Mouse (Mus musculus) thymus, postnatal 4 days (tissue): ENCODE results near the gene Sorl1.

ENCODE experiments used
- DNase-seq: peaks from one replicate; pipeline ENCODE4 v3.0.0; 2021

The Sorl1 gene

DNA sequence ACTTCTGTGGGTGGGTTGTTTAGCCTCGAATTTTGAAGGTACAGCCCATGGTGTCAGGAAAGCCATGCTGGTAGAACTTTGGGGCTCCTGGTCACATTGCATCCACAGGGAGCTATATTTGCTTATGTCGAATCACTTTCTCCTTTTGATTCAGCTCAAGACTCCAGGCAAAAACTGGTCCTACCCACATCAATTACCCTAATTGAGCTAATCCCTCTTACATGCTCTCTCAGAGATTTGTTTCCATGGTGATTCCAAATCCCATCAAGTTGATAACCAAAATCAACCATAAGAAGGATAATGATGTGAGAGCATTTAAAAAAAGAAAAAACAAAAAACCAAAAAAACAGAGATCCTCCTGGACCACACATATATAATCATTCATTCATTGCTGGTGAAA lies 75.6 kb downstream of the Sorl1 start:
- no peak for DNase-seq

DNA sequence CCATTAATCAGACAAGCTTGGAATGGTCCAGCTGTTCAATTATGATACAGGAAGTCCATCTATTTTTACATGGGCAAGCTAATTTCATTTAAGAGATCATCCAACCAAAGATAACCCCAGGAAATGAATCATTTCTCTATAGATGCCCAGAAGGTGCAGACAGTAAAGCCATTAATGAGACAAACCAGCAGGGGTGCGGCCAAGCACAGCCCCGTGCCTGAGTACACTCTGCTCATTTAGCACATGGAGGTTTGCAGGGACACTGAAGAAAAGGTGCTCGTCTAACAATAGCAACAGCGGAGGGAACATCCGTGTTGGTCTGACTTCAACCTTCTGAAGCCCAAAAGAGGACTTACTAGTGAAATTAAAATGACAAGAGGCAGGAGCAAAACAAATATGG lies 76.3 kb downstream of the Sorl1 start:
- DNase-seq = no peak

DNA sequence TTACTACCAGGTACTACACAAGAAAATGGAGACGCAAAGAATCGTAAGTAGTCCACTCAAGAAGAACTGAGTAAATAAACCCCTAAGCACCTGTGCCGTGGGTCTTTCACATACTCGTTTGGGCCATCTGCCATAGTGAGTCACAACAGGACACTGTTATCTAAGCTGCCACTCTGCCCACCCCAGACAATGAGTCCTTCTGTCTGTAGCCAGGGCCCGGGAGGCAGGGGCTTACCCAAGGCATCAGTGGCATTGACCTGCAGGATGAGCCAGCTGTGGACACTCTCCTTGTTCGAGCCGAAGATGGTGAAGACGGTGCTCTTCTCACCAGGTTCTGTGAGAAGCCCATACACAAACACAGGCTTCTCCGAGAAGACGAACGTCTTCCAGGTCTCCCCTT lies 77.8 kb downstream of the Sorl1 start:
- DNase-seq = no peak

DNA sequence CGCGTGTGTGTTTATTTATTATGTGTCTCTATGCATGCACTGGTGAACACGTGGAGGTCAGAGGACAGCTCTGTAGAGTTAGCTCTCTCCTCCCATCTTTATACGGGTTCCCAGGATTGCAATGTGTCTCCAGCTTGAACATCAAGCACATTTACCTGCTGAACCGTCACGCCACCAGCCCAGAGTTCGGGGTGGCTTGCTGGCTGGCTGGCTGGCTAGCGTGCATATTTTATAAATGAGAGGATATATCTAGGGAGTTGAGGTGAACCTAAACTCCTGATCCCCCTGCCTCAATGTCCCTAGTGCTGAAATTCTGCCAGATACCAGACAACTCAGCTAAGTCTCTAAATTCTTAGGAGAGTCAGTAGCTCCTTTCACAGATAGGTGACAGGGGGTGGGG lies 79.4 kb downstream of the Sorl1 start:
- no peak for DNase-seq

DNA sequence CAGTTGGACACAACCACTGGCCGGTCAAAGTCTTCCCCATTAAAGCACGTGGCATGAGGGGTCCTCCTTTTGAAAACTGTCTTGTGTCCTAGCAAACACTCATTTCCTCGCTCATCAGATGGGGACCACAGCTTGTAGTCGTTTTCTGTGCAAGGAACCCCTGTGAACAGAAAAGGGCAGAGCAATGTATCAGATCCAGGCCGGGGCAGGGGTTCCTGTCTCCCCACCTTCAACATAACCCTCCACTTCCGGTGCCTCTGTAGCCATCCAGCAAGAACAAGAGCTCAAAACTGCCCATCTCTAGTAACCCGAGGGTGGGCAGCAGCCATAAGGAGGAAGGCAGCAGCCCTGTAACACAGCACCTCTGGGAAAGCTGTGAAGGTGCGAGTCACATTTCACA lies 80.2 kb downstream of the Sorl1 start:
- no peak for DNase-seq

DNA sequence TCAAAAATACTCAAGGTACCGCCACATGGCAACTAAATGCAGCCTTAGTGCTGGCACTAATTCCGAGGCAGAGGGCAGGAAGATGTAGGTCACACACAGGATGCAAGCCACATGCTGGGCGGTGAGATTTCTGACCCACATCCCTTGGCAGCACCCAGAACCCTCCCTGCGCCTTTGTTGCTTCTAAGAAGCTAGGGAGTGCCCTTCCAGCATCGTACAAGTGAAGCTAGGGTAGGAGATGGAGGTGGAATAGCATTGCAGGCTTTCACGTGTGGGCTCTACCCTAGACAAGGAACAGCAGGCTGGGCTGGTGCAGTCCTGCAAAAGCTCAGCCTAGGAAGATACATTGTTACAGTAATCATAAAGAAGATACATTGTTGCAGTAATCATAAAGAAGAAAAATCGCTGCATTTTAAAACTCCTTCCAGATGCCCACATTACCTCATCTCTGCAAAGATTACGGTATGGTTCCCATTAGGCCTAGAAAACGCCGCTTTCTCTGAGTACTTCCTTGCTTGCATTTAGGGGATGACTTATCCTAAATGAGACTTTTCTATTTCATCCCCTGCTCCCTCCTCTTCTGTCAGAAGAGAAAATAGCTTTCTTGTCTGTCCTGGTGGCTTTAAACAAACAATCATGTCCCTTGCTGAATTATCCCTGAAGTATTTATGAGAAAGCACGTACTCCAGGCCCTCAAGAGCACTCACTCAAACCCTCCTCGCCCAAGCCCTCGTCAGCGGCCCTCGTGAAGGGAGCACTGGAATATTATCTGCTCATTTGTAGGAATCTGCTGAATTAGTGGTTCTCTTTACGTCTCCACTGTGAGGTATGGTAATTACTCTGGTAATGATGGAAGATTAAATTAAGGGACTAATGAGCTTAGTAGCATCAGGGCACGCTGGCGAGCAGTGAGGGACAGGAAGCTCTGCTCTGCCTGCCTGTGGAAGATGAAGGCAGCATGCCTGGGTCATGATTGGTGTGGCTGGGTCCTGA lies 84.8 kb downstream of the Sorl1 start:
- DNase-seq = peak; percentile 28

DNA sequence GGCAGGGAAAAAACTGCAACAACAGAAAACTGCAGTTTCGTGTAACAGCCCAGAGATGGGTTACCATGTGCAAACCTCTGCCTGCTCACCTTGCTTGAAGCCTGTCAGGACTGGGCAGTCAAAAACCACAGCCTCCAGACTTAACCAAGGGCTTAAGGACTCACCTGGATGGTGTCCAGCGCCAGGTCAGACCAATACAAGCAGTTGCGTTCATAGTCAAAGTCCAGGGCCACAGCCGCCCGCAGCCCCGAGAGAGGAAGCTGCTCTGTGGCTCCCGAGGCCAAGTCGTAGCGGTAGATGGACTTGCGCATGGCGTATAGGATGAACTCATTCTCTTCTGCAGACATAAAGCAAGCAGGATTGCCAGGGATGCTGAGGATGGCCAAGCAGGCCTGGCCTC lies 87.2 kb downstream of the Sorl1 start:
- no peak for DNase-seq

DNA sequence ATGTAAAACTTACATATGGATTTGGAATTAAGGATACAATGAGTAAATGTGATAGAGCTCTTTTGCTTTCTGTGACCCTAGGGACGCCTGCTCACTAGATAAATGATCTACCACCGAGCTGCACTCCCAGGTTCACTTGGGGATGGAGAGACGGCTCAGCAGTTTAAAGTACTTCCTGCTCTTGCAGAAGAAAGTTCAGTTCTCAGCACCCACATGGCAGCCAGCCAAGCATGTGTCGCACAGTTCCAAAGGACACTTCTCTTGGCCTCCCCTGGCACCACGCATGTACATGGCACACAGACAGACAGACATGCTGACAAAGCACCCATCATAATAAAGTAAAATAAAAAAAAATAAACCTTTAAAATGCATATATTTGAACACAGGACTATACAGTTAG lies 88.1 kb downstream of the Sorl1 start:
- DNase-seq = peak; percentile 49

DNA sequence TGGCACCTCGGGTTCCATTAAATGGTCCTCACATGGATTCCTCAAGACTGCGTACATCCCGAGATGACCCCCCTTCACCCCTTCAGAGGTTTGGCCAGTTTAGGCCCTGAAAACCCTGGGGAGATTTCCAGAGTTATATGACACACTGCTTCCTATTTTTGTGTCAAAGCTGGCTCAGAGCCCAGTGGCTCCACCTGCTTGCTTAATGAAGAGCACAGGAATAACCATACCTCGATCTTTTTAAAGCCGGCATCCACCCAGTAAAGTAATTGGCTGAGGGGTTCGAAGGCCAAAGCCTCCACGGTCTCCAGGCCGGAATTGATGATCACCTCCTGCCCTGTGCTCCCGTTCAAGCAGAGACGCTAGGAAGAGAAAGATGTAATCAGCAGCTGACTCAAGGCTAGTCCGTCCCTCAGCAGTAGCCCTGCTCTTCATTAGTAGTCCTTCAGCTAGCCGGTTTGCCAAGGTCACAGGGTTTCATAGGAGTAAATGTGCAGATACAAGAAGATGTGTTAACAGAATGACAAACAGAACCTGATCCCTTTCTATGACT lies 88.8 kb downstream of the Sorl1 start:
- DNase-seq = no peak

DNA sequence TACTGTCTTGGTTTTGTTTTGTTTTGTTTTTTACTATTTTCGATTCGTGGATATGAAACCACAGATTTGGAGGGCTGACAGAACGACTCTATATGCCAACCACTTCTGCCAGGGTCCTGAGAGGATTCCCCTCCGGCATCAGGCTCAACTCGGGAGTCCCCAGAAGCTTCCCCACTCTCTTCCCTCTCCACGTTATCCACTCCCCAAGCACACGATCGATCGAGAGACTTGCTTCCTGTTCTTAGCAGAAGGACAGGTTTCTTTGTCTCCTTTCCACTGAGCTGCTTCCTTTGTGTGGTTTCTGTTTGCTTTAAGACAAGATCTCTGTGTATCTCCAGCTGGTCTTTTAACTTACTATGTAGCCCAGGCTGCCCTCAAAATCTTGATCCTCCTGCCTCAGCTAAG lies 90.0 kb downstream of the Sorl1 start:
- peak; percentile 42 for DNase-seq

DNA sequence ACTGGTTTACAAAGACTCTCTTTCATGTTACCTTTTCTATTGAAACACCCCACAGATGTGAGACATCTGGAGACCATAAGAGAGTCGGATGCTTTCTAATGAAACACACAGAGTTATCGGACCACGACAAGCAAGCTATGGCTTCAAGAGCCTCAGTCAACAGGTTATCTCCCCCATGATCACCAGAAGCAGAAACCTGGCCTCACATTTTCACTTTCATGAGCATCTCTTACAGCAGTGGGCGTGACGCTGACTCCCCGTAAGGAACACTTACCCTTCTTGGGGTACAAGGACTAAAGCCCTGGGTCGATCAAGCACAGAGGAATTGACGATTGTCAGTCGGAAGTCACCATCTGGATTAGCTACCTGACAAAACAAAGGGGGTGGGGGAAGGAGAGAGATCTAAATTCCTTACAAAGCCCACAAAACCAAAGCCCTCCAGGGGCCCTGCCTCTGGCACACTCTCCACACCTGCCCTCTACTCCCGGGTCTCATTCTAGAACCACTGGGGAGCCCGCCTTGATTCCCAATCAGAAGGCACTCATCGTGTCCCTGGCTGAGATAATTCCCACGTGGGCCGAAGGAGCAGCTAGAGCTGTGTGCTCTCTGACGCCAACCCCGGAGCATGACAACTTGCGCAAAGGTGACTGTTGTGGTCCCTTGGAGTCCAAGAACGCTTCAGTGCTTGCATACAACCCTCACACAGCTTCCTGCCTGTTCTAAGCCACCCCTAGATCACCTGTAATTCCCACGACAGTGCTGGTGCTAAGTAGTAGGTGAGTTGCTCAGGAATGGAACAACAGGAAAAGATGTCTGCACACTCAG lies 90.6 kb downstream of the Sorl1 start:
- DNase-seq = peak; percentile 45

DNA sequence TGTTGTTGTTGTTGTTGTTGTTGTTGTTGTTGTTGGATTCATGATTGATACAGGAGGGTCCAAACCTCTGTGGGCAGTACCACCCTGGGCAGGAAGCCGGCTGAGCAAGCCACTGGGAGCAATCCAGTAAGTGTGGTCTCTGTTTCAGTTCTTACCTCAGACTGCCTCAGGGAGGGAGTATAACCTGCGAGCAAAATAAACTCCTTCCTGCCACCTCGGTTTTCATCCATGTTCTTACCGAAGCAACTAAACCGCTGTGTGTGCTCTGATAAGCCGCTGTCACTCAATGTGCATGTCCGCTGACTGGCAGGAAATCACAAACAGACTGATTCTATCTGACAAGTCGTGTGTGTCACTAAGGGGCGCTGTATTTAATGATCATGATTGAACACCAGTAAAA lies 91.7 kb downstream of the Sorl1 start:
- DNase-seq = peak; percentile 36

DNA sequence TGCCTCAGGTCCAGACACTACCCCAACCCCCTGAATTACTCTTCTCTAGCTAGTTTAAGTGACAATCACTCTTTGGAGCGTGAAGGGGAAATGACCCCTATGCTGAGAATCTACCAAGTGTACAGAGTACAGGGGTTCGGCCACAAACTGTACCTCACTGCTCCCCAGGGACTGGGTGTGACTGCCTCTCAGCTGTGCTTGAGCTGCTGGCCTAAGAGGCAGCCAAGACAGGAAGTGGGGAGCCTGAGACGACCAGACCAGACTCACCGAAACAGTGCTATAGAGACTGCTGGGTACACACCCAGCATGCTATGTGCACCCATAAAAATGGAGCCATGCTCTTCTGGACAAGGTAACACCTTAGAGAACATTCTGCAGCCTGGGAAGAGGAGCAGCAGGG lies 95.3 kb downstream of the Sorl1 start:
- DNase-seq = no peak

DNA sequence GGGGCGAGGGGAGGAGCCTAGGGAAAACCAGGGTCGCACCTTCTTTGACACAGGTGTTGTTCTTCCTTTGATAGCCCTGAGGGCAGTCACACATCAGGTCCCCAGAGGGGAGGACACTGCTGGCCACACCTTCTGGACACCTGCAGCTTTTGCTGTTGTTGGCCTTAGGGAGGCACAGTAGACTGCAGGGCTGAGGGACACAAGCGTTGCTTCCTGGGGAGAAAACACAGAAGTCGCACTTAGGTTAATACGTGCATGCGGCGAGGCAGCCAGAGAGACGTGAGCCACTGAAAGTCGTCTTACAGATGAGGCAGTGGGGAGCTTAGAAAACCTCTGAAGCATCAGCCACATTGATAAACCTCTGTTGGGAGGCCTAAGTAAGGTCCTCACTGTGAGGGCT lies 99.8 kb downstream of the Sorl1 start:
- no peak for DNase-seq

DNA sequence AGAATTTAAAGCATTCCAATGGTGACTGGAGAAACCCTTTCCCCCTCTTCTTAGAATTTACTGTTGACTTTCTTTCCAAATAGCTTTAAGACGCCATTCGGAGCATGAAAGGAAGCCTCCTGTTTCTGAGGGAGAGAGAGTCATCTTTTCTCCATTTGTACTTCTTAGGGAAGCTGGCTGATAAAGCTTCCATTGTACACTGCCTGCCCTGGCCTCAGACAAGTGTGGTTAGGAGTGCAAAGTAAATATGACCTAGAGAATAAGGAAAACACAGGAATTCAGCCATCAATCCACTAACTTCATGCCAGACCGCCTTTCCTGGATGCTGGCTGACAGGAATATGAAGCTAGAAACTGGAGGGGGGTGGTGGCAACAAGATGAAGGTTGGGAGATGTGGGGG lies 100.7 kb downstream of the Sorl1 start:
- DNase-seq = no peak

DNA sequence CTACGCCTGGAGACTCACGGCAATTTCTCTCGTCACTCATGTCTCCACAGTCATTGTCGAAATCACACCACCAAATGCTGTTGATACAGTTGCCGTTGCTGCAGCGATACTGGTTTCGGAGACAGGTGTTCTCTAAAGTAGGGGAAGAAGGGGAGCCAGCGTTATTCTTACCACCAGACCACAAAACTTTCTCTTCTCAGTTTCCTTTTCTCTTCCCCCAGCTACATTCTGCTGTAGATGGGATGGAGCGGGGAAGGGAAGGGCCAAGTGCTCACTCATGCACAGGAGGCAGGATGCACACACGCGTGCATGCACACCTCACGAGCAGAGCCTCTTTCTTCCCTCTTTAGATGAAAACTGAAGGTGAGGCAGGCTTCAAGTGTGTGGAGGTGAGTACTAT lies 101.8 kb downstream of the Sorl1 start:
- DNase-seq = peak; percentile 57

DNA sequence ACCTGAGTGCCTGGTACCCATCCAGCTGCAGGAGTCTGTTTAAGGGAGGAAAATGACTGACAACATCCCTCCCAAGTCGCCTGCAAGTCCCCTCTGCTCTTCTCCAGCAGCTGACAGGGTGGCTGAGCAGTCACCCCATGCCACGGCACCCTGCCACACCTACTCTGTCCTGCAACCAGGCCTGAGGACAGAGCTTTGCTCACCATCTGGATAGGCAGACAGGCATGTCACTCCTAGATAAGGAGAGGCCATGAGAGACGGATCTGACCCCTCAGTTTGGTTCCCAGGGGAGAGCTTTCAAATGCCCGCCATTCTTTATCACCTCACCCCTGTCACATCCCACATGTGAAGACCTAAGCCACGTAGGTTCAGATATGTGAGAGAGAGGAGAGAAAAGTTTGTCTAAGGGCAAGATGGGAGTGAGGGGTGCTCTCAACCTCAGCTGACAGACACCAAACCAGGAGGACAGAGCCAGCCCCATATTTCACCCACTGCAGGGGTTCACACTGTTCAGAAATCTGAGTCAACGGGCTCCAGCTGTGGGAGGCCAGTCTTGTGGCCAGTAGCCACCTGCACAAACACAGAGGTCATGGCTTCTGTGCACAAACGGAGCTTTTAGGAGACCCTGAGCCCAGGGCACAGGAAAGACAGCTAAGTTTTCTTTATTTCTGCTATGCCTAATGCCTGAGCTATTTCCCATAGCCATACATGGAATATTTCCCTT lies 104.6 kb downstream of the Sorl1 start:
- no peak for DNase-seq

DNA sequence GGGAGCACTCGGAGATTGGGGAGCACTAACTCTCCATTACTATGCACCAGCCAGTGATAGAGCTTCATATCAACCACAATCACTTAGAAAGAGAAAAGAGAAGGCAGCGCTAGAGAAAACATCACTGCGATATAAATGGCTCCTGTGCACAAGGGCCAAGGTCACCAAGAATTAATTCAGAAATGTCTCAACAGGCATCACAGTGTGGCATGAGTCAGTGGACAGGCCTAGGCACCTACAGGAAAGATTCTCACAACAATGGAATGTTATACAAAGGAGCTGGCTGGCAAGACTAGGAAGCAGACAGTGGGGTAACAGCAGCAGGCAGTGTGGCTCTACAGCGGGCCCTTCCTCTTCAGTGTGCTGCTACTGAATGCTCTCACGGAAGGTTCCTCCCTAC lies 115.6 kb downstream of the Sorl1 start:
- DNase-seq = no peak

DNA sequence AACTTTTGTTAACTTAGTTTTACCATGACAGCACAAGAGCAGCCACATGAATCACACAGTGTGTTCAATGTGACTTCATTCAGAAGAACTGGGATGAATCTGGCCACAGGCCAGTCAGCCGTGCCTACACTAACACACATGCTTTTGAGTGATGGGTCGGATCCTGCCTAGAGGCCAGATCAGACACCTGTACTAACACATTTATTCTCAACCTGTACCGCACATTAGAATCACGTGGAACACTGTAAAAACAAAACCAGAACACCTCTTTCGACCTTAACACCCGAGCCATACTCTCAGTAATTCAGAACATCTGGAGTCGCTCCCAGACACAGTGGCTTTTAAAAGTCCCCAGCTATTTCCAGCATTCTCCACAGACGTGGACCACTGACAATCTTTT lies 119.0 kb downstream of the Sorl1 start:
- no peak for DNase-seq

DNA sequence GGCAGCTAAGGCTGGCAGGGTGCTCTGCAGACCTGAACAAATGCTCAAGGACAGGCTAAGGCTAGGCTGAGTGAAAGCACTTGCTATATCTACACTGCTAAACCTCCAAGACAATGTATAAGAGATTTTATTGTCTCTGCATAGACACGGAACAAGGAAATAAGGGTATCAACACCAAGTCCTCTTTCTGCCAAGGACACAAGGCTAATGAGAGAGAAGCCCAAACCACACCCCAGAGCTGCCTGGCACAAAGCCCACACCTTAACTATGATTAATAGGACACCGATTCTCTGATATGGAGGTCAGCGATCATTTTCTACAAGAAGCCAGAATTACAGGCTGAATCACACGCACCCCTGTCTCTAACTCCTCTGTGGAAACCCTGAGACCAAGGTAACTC lies 120.0 kb downstream of the Sorl1 start:
- DNase-seq = no peak

DNA sequence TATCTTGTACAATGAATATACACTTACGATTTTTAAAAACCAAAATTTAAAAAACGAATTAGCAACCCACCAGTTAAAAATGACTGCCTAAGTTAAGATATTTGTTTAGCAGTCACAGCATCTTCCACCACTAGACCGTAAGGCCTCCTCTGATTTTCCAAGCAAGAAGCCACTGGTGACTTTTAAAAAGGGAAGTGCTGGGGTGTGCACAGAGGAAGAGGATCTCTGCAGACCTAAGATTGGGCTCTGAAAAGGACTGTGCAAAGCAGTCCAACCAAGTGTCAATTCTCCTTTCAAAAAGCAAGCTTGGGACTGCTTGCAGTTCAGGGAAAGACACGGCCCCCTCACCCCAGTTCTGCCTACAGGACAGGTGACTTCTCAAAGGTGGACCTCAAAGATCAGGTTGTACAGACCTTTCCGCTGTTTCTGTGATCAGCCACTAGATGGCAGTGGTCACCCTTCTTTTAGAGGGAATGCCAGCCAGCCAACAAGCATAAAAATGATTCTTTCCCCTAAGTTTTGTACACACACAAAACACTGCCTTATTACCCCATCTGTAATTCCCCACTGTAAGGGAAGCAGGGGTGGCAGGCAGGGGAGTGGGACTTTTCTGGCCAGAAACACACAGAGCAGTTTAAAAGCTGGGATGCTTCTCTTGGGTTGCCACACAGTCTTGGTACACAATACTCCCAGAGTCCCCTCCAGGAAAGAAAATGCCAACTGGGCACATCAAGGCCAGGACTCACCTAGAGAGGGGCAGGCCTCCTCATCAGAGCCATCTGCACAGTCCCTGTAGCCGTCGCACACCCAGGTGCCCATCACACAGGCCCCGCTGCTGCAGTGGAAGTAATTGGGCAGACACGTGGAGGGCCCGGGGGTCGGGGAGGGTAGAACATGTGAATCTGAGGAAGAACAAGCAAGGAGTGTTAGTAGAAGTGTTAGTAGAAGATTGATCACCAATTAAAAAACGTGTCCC lies 124.3 kb downstream of the Sorl1 start:
- peak; percentile 61 for DNase-seq

DNA sequence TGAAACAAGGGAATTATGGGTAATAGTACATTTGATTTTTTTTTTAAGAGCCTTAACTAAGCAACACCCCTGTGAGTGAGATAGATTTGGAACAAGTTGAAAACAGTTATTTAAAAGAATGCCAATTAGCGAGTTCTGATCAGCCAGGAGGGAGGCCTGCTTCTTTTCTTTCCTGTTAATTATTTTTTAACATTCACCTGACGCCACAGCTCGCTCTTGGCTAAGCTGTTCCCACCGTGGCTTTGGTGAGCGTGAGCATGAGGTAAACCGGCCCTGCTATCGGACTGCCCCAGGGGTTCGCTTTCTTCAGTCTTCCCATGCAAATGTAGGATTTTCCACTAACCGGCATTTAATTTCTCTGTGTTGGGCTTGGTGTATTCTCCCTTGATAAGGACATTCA lies 128.8 kb downstream of the Sorl1 start:
- no peak for DNase-seq
